Mouse (Mus musculus) hindbrain, embryonic 16.5 days (tissue): Measurements from ENCODE around the gene Camk2g. TPM values are rescaled to one million over a fixed set of nuclear protein-coding genes. Genes with fewer than 3 reads are reported as not detected.

Source experiments
- ATAC-seq: fragments of 200-750 bp; cut with Nextera tagmentation; 2 replicates; pipeline ENCODE4 v1.8.0; 2017; ENCODE audit warnings: moderate TSS enrichment, moderate library complexity
- H3K27ac ChIP-seq: fragments of 300-500 bp; sonication (generic); 2 replicates; pipeline ENCODE4 v1.5.1; 2014; ENCODE audit warnings: low read depth, mild to moderate bottlenecking, control low read depth, low read length, moderate library complexity
- H3K27me3 ChIP-seq: fragments of 300-500 bp; sonication (generic); replicated peaks from 2 replicates; pipeline ENCODE4 v1.6.1; 2014; ENCODE audit warnings: low read length; ENCODE audit not compliant: control insufficient read depth, insufficient read depth
- H3K36me3 ChIP-seq: fragments of 300-500 bp; sonication (generic); 2 replicates; pipeline ENCODE4 v1.6.1; 2014; ENCODE audit warnings: mild to moderate bottlenecking, low read length, moderate library complexity, mixed read lengths; ENCODE audit not compliant: control insufficient read depth, insufficient read depth
- H3K4me1 ChIP-seq: fragments of 300-500 bp; sonication (generic); 2 replicates; pipeline ENCODE4 v1.6.1; 2014; ENCODE audit warnings: low read depth, low read length; ENCODE audit not compliant: control insufficient read depth, insufficient read depth
- H3K4me2 ChIP-seq: fragments of 300-500 bp; sonication (generic); 2 replicates; pipeline ENCODE4 v1.6.1; 2014; ENCODE audit warnings: mild to moderate bottlenecking, low read length, control low read depth, moderate library complexity
- H3K4me3 ChIP-seq: fragments of 300-500 bp; sonication (generic); 2 replicates; pipeline ENCODE4 v1.5.1; 2014; ENCODE audit warnings: mild to moderate bottlenecking, low read length, control low read depth, moderate library complexity
- H3K9ac ChIP-seq: fragments of 300-500 bp; sonication (generic); 2 replicates; pipeline ENCODE4 v1.6.1; 2014; ENCODE audit warnings: low read depth, mild to moderate bottlenecking, control low read depth, low read length, moderate library complexity
- H3K9me3 ChIP-seq: fragments of 300-500 bp; sonication (generic); 2 replicates; pipeline ENCODE4 v1.6.1; 2014; ENCODE audit warnings: mild to moderate bottlenecking, low read length, moderate library complexity; ENCODE audit not compliant: control insufficient read depth
- WGBS: fragments of 180-500 bp; shearing (Covaris S2); extraction: QIAGEN DNeasy Blood & Tissue Kit; methylation state at CpG from one replicate; pipeline ENCODE4 v1.1.7; 2014; 5-methylcytosine and 5-hydroxymethylcytosine counted together
- polyA plus RNA-seq: library from polyadenylated mRNA; unstranded; fragments of >200 nt; fragmentation: Nextera tagmentation; extraction: Ambion mirVana; gene quantifications from 2 replicates; pipeline ENCODE4 v1.2.1, GENCODE M21; 2015

Camk2g gene
- polyA plus RNA-seq, 1 experiment from 2014 or later: 241 TPM

- ATAC-seq: no peak
- Histone ChIP-seq H3K27me3 (no peaks in the 10 kb centered on the region), H3K9ac (no peak overlapping the region), H3K9me3 (no peaks in the 10 kb centered on the region), H3K4me3 (no peak overlapping the region), H3K27ac (no peak overlapping the region), H3K4me1 (peaks cover 12% of the 10 kb centered on the region), H3K4me2 (no peak overlapping the region), H3K36me3 (peaks cover 25% of the 10 kb centered on the region)
- 92% methylated on average over 9 of the region's 9 CpGs for WGBS
These were observed 62.9 kb downstream of the Camk2g start for GRCm38 (mm10) chr14:20730853-20731602.

GRCm38 (mm10) chr14:20729871-20730270 is 64.0 kb downstream of the Camk2g start:
- WGBS: 95% methylated on average over 9 of the region's 9 CpGs
- Histone ChIP-seq H3K27ac (no peak overlapping the region), H3K27me3 (no peaks in the 10 kb centered on the region), H3K4me3 (no peak overlapping the region), H3K4me2 (no peak overlapping the region), H3K4me1 (peaks cover 9% of the 10 kb centered on the region), H3K9ac (no peak overlapping the region), H3K36me3 (peaks cover 27% of the 10 kb centered on the region), H3K9me3 (no peaks in the 10 kb centered on the region)
- ATAC-seq: no peak

GRCm38 (mm10) chr14:20725660-20726339 is 68.1 kb downstream of the Camk2g start:
- Histone ChIP-seq H3K9ac (no peak overlapping the region), H3K27me3 (no peaks in the 10 kb centered on the region), H3K9me3 (no peaks in the 10 kb centered on the region), H3K36me3 (peaks cover 62% of the 10 kb centered on the region), H3K4me2 (no peak overlapping the region), H3K27ac (no peak overlapping the region), H3K4me1 (no peaks in the 10 kb centered on the region), H3K4me3 (no peak overlapping the region)
- no peak for ATAC-seq
- 81% methylated on average over 6 of the region's 6 CpGs for WGBS

- Histone ChIP-seq H3K27me3 (no peaks in the 10 kb centered on the region), H3K27ac (no peak overlapping the region), H3K9me3 (no peaks in the 10 kb centered on the region), H3K36me3 (peaks cover 63% of the 10 kb centered on the region), H3K4me1 (no peaks in the 10 kb centered on the region), H3K9ac (no peak overlapping the region), H3K4me2 (no peak overlapping the region), H3K4me3 (no peak overlapping the region)
- WGBS: 16% methylated on average over 5 of the region's 5 CpGs
- peak; percentile 29 for ATAC-seq
These were observed 69.8 kb downstream of the Camk2g start for GRCm38 (mm10) chr14:20724043-20724442.

- H3K9ac ChIP-seq: no peak overlapping the region
- no peaks in the 10 kb centered on the region for H3K4me1 ChIP-seq
- no peak overlapping the region for H3K27ac ChIP-seq
- H3K27me3 ChIP-seq: no peaks in the 10 kb centered on the region
- no peak overlapping the region for H3K4me3 ChIP-seq
- 88% methylated on average over 12 of the region's 12 CpGs for WGBS
- peaks cover 64% of the 10 kb centered on the region for H3K36me3 ChIP-seq
- H3K9me3 ChIP-seq: no peaks in the 10 kb centered on the region
- no peak overlapping the region for H3K4me2 ChIP-seq
- ATAC-seq: no peak
These were observed 70.9 kb downstream of the Camk2g start for GRCm38 (mm10) chr14:20723006-20723405.

- Histone ChIP-seq H3K9me3 (no peaks in the 10 kb centered on the region), H3K36me3 (peaks cover 70% of the 10 kb centered on the region), H3K4me3 (no peak overlapping the region), H3K4me1 (no peaks in the 10 kb centered on the region), H3K9ac (no peak overlapping the region), H3K27ac (no peak overlapping the region), H3K27me3 (no peaks in the 10 kb centered on the region), H3K4me2 (no peak overlapping the region)
- WGBS: 96% methylated on average over 4 of the region's 4 CpGs
- ATAC-seq: no peak
These were observed 72.5 kb downstream of the Camk2g start for GRCm38 (mm10) chr14:20721371-20721770.

- Histone ChIP-seq H3K9ac (no peak overlapping the region), H3K4me1 (no peaks in the 10 kb centered on the region), H3K27me3 (no peaks in the 10 kb centered on the region), H3K27ac (no peak overlapping the region), H3K36me3 (peaks cover 81% of the 10 kb centered on the region), H3K4me3 (no peak overlapping the region), H3K9me3 (no peaks in the 10 kb centered on the region), H3K4me2 (no peak overlapping the region)
- 94% methylated on average over 12 of the region's 12 CpGs for WGBS
- ATAC-seq: no peak
These were observed 74.1 kb downstream of the Camk2g start for GRCm38 (mm10) chr14:20719767-20720166.

GRCm38 (mm10) chr14:20718443-20718842 is 75.4 kb downstream of the Camk2g start:
- H3K27ac ChIP-seq: no peak overlapping the region
- no peak for ATAC-seq
- peaks cover 85% of the 10 kb centered on the region for H3K36me3 ChIP-seq
- no peaks in the 10 kb centered on the region for H3K27me3 ChIP-seq
- 92% methylated on average over 10 of the region's 10 CpGs for WGBS
- no peaks in the 10 kb centered on the region for H3K4me1 ChIP-seq
- H3K4me3 ChIP-seq: no peak overlapping the region
- no peak overlapping the region for H3K4me2 ChIP-seq
- no peaks in the 10 kb centered on the region for H3K9me3 ChIP-seq
- no peak overlapping the region for H3K9ac ChIP-seq

GRCm38 (mm10) chr14:20713832-20714231 is 80.1 kb downstream of the Camk2g start:
- no peak overlapping the region for H3K4me2 ChIP-seq
- no peak overlapping the region for H3K4me3 ChIP-seq
- H3K27me3 ChIP-seq: no peaks in the 10 kb centered on the region
- 73% methylated on average over 11 of the region's 11 CpGs for WGBS
- ATAC-seq: no peak
- H3K27ac ChIP-seq: no peak overlapping the region
- no peak overlapping the region for H3K9ac ChIP-seq
- peaks cover 67% of the 10 kb centered on the region for H3K36me3 ChIP-seq
- H3K4me1 ChIP-seq: peaks cover 10% of the 10 kb centered on the region
- H3K9me3 ChIP-seq: no peaks in the 10 kb centered on the region
